Comparison of ENCODE assay signal across 14 mouse cellular contexts in genomic region chr17:30193615-30194014, GRCm38 (mm10).
A peak's percentile ranks its signal among the peaks of the same experiment; 100 is the strongest.
DNase-seq lines count a peak whose midpoint lies in the region; ATAC-seq and TF ChIP-seq lines count a peak whose summit lies in the region.
"Had no signal": no experiment of that assay in that cellular context is flagged by ENCODE, and none has a peak within 500 bp of the region (broad histone marks: within the 10 kb centered on the region; RNA-seq: fewer than 3 reads in every experiment).

No protein-coding gene starts in this region.

- no peak overlapping the region for H3K4me2 ChIP-seq in heart, embryonic 11.5 days
- H3K4me2 ChIP-seq: embryonic facial prominence, embryonic 13.5 days; intestine, embryonic 15.5 days; liver, embryonic 11.5 days; lung, embryonic 15.5 days had no signal

- peak overlapping the region; percentile 69 for H3K27ac ChIP-seq in heart, embryonic 10.5 days
- no peak overlapping the region for H3K27ac ChIP-seq in heart, embryonic 11.5 days (ENCODE audit: low read depth, low read length)
- peak overlapping the region; percentile 70 for H3K27ac ChIP-seq in layer of hippocampus, adult 2 months
- H3K27ac ChIP-seq: embryonic facial prominence, embryonic 13.5 days; forebrain, embryonic 10.5 days; intestine, embryonic 15.5 days; lung, embryonic 15.5 days had no signal

- no peak for TF ChIP-seq CTCF in layer of hippocampus, adult 2 months (conservative IDR thresholded peaks at IDR 0.05)

- 39% methylated on average over 2 of the region's 2 CpGs for WGBS in heart, embryonic 10.5 days
- 39% methylated on average over 2 of the region's 2 CpGs for WGBS in heart, embryonic 11.5 days (ENCODE audit: insufficient replicate concordance)

- H3K27me3 ChIP-seq in heart, embryonic 10.5 days (ENCODE audit: insufficient read depth, poor library complexity, severe bottlenecking) = no peaks in the 10 kb centered on the region
- H3K27me3 ChIP-seq in heart, embryonic 11.5 days (ENCODE audit: control insufficient read depth, insufficient read depth, low read length) = no peaks in the 10 kb centered on the region
- H3K27me3 ChIP-seq: embryonic facial prominence, embryonic 13.5 days; intestine, embryonic 15.5 days; lung, embryonic 15.5 days had no signal

- H3K9me3 ChIP-seq in heart, embryonic 10.5 days = no peaks in the 10 kb centered on the region
- no peaks in the 10 kb centered on the region for H3K9me3 ChIP-seq in heart, embryonic 11.5 days (replicated peaks; ENCODE audit: control insufficient read depth, low read length)
- H3K9me3 ChIP-seq: embryonic facial prominence, embryonic 13.5 days; forebrain, embryonic 10.5 days; intestine, embryonic 15.5 days; lung, embryonic 15.5 days had no signal

- peaks cover 13% of the 10 kb centered on the region for H3K36me3 ChIP-seq in heart, embryonic 10.5 days
- H3K36me3 ChIP-seq in heart, embryonic 11.5 days (ENCODE audit: control insufficient read depth, insufficient read depth, low read length) = no peaks in the 10 kb centered on the region
- H3K36me3 ChIP-seq: lung, embryonic 15.5 days had no signal

- H3K9ac ChIP-seq in heart, embryonic 11.5 days (ENCODE audit: low read depth, low read length) = no peak overlapping the region
- H3K9ac ChIP-seq: intestine, embryonic 15.5 days; lung, embryonic 15.5 days had no signal

- peaks cover 98% of the 10 kb centered on the region for H3K4me1 ChIP-seq in heart, embryonic 10.5 days
- H3K4me1 ChIP-seq in heart, embryonic 11.5 days (ENCODE audit: control insufficient read depth, insufficient read depth, low read length) = peaks cover 88% of the 10 kb centered on the region

- DNase-seq in heart, embryonic 10.5 days (ENCODE audit: low spot score) = peak; percentile 53
- peak; percentile 0 to 8 for DNase-seq in layer of hippocampus, adult 2 months (ENCODE audit: low spot score in 2 of 2)
- no peak for DNase-seq in layer of hippocampus, adult 11-12 months (ENCODE audit: low spot score)
- peak; percentile 1 for DNase-seq in thymus, postnatal 14 days
- no peak for DNase-seq in thymus, postnatal 4 days
- DNase-seq in testis, postnatal 10 days (ENCODE audit: low spot score) = no peak
- DNase-seq: cerebellum, adult 11 months; gastrocnemius, postnatal 25 days had no signal

- ATAC-seq in heart, embryonic 11.5 days (replicated peaks; ENCODE audit: insufficient number of reproducible peaks, low FRiP score, low TSS enrichment) = no peak
- ATAC-seq: intestine, embryonic 15.5 days had no signal

- H3K4me3 ChIP-seq in heart, embryonic 10.5 days = no peak overlapping the region
- H3K4me3 ChIP-seq in heart, embryonic 11.5 days (ENCODE audit: low read depth, low read length) = no peak overlapping the region
- H3K4me3 ChIP-seq in layer of hippocampus, adult 2 months = no peak overlapping the region
- H3K4me3 ChIP-seq: embryonic facial prominence, embryonic 13.5 days; forebrain, embryonic 10.5 days; intestine, embryonic 15.5 days; lung, embryonic 15.5 days had no signal

Comparison
In these comparisons a context has a peak if more than half of its experiments do, and no peak if none do; other contexts are left out.
1. DNase-seq: peak in heart, embryonic 10.5 days (single experiment), layer of hippocampus, adult 2 months (2 of 2) and thymus, postnatal 14 days (single experiment); none in layer of hippocampus, adult 11-12 months (single experiment), thymus, postnatal 4 days (single experiment) and testis, postnatal 10 days (single experiment).